Mouse (Mus musculus): Measurements from ENCODE around the gene Frmd4a. TPM values are rescaled to one million over a fixed set of nuclear protein-coding genes. Genes with fewer than 3 reads are reported as not detected.

The Frmd4a gene
- total and polyA plus RNA-seq, 3 experiments = 10.4 to 21.0 (median 20.0) TPM

DNA sequence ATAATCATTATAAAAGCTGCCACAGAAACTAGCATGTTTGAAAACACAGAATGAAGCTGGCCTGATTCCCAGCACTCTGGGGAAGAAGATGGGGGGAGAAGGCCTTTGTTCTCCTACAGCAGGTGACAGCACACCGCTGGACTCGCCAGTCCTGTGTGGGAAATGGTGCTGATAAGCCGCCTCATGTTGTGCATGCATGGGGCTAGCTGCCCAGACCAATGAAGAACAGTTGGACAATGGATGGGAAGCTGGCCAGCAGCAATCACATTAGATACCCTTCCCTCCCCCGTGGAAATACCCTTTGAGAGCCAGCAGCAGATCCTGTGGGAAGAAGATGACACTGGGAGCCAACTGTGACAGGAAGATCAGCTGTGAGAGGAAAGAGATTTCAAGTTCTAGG is 210.0 kb downstream of the Frmd4a start:
- peaks cover 8% of the 10 kb centered on the region for H3K4me1 ChIP-seq (ENCODE audit: control insufficient read depth, insufficient read depth, low read length)
- H3K27ac ChIP-seq = no peak overlapping the region
- TF ChIP-seq CTCF (IDR thresholded peaks at IDR 0.05) (no peak), POLR2A (IDR thresholded peaks at IDR 0.05; ENCODE audit: insufficient read depth, low read depth, low read length) (no peak), EP300 (IDR thresholded peaks at IDR 0.05; ENCODE audit: insufficient read depth, low read depth, low read length) (no peak)
- no peak overlapping the region for H3K9ac ChIP-seq (ENCODE audit: low read depth, low read length)
- no peak overlapping the region for H3K4me3 ChIP-seq
- peak; percentile 40 to 59 for DNase-seq
- H3K27me3 ChIP-seq (ENCODE audit: control insufficient read depth, insufficient read depth, low read length) = no peaks in the 10 kb centered on the region
- no peaks in the 10 kb centered on the region for H3K79me2 ChIP-seq (replicated peaks; ENCODE audit: control insufficient read depth, insufficient read depth, low read length)
- intact Hi-C loops (cut with DNase I) = loop anchor here (10.0 kb wide), 2 partner anchors 377 to 427 kb away; partner anchors contain the start of gene Prpf18
- WGBS = 4% methylated on average over 4 of the region's 4 CpGs
- H3K36me3 ChIP-seq (ENCODE audit: control insufficient read depth, insufficient read depth, low read length) = peaks cover 3% of the 10 kb centered on the region; the same call in 1 of the 2 replicates

DNA sequence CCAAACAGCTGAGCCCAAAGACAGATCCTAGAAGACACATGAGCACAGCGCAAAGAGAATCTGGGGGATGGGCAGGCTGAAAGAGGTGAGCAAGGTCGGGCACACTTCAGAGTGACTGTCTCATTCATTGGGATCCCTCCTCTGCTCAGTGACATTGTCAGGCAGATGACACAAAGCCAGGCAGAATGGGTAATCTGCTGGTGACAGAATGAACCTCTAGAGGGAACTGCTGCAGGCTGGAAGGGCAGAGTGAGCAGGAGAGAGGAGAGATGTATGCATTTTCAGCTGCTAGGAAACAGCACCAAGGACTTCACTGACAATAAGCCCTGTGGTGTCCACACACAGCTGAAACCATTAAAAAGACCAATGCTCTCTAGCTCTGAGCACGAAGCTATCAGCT is 211.0 kb downstream of the Frmd4a start:
- H3K79me2 ChIP-seq (replicated peaks; ENCODE audit: control insufficient read depth, insufficient read depth, low read length) = no peaks in the 10 kb centered on the region
- no peak overlapping the region for H3K9ac ChIP-seq (ENCODE audit: low read depth, low read length)
- DNase-seq = peak in 1 of 2 experiments; percentile 3
- no peaks in the 10 kb centered on the region for H3K27me3 ChIP-seq (ENCODE audit: control insufficient read depth, insufficient read depth, low read length)
- no peak overlapping the region for H3K27ac ChIP-seq
- H3K4me1 ChIP-seq (ENCODE audit: control insufficient read depth, insufficient read depth, low read length) = peaks cover 12% of the 10 kb centered on the region
- intact Hi-C loops (cut with DNase I) = loop anchor here (10.0 kb wide), 2 partner anchors 376 to 426 kb away; partner anchors contain the start of gene Prpf18
- 48% methylated on average over 3 of the region's 3 CpGs for WGBS
- TF ChIP-seq POLR2A (IDR thresholded peaks at IDR 0.05; ENCODE audit: insufficient read depth, low read depth, low read length) = no peak
- TF ChIP-seq EP300 (IDR thresholded peaks at IDR 0.05; ENCODE audit: insufficient read depth, low read depth, low read length) = no peak
- peak; percentile 42 for TF ChIP-seq CTCF (IDR thresholded peaks at IDR 0.05)
- peaks cover 3% of the 10 kb centered on the region; the same call in 1 of the 2 replicates for H3K36me3 ChIP-seq (ENCODE audit: control insufficient read depth, insufficient read depth, low read length)
- no peak overlapping the region for H3K4me3 ChIP-seq

DNA sequence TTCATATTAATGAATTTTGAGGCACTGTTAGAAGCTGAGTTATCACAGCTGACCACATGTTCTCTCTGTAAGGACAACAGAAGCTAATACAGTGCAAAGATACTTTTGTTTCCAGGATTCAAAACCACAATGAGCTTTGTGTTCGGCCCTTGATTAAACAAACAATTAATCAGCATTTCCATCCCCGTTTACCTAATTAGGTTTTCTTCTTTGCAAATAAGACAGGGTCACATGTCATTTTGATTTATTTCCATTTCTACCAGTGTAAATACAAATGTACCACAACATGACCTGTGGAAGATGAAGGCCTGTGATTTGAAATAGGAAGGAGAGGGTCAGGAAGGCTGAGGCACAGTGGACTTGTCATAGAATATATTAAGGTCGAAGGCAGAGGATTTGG is 214.8 kb downstream of the Frmd4a start:
- Histone ChIP-seq H3K9ac (ENCODE audit: low read depth, low read length) (no peak overlapping the region), H3K4me3 (no peak overlapping the region), H3K36me3 (ENCODE audit: control insufficient read depth, insufficient read depth, low read length) (no peaks in the 10 kb centered on the region), H3K4me1 (ENCODE audit: control insufficient read depth, insufficient read depth, low read length) (peaks cover 8% of the 10 kb centered on the region), H3K79me2 (replicated peaks; ENCODE audit: control insufficient read depth, insufficient read depth, low read length) (no peaks in the 10 kb centered on the region), H3K27me3 (ENCODE audit: control insufficient read depth, insufficient read depth, low read length) (no peaks in the 10 kb centered on the region), H3K27ac (no peak overlapping the region)
- no peak for DNase-seq
- intact Hi-C loops (cut with DNase I) = no loop called here
- WGBS = 58% methylated on average over 3 of the region's 3 CpGs
- no peak for TF ChIP-seq EP300 (IDR thresholded peaks at IDR 0.05; ENCODE audit: insufficient read depth, low read depth, low read length)
- TF ChIP-seq POLR2A (IDR thresholded peaks at IDR 0.05; ENCODE audit: insufficient read depth, low read depth, low read length) = no peak
- TF ChIP-seq CTCF (IDR thresholded peaks at IDR 0.05) = no peak

DNA sequence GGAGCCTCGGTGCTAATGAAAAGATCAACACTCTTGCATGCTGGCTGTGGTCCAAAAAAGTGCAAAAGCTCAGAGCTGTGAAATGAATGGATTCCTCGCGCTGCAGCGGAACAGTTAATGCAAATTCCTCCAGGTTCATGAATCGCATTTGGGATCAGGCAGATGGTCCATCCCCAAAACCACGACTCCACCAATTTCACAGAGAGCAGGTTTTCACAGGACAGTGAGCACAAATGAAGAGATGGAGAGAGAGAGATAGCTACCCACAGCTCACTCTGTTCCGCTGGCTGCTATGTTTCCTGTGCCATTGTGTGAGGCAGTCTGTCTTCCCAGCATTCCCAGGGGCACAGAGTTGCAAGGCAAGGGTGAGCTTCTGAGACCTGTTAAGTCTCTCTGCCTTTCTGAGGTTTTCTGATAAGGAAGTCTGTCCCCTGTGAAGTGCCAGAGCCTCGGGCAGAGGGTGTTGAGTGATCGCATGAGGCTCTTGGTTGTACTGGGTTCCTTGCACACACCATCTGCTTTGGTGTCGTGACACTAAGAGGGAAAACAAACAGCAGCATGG is 215.3 kb downstream of the Frmd4a start:
- TF ChIP-seq EP300 (IDR thresholded peaks at IDR 0.05; ENCODE audit: insufficient read depth, low read depth, low read length) (no peak), POLR2A (IDR thresholded peaks at IDR 0.05; ENCODE audit: insufficient read depth, low read depth, low read length) (no peak), CTCF (IDR thresholded peaks at IDR 0.05) (no peak)
- no peak for DNase-seq
- H3K27ac ChIP-seq = no peak overlapping the region
- H3K27me3 ChIP-seq (ENCODE audit: control insufficient read depth, insufficient read depth, low read length) = no peaks in the 10 kb centered on the region
- no peaks in the 10 kb centered on the region for H3K79me2 ChIP-seq (replicated peaks; ENCODE audit: control insufficient read depth, insufficient read depth, low read length)
- H3K4me3 ChIP-seq = no peak overlapping the region
- WGBS = 30% methylated on average over 10 of the region's 10 CpGs
- intact Hi-C loops (cut with DNase I) = no loop called here
- no peak overlapping the region for H3K9ac ChIP-seq (ENCODE audit: low read depth, low read length)
- H3K4me1 ChIP-seq (ENCODE audit: control insufficient read depth, insufficient read depth, low read length) = peaks cover 6% of the 10 kb centered on the region
- H3K36me3 ChIP-seq (ENCODE audit: control insufficient read depth, insufficient read depth, low read length) = no peaks in the 10 kb centered on the region

DNA sequence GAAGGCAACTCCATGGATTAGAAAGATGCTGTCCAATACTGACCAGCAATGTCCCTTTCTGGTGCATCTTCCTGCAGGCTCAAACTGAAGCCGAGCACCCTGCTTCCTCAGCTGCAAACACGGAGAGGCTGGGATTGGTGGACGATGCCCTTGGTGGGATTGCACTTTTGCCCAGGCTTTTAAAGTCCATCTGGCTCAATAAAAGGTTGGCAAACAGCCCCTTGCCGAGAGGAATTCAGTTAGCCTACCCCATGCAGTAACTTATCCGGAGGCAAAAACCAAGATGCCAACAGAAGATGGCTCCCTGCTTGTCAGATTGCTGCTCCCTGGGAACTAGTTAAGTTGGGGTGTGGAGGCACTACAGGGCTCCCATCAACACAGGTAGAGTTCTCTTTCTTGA is 220.2 kb downstream of the Frmd4a start:
- no peak overlapping the region for H3K9ac ChIP-seq (ENCODE audit: low read depth, low read length)
- H3K27me3 ChIP-seq (ENCODE audit: control insufficient read depth, insufficient read depth, low read length) = no peaks in the 10 kb centered on the region
- peaks cover 4% of the 10 kb centered on the region for H3K4me1 ChIP-seq (ENCODE audit: control insufficient read depth, insufficient read depth, low read length)
- H3K36me3 ChIP-seq (ENCODE audit: control insufficient read depth, insufficient read depth, low read length) = no peaks in the 10 kb centered on the region
- H3K4me3 ChIP-seq = no peak overlapping the region
- no peak overlapping the region for H3K27ac ChIP-seq
- TF ChIP-seq POLR2A (IDR thresholded peaks at IDR 0.05; ENCODE audit: insufficient read depth, low read depth, low read length) (no peak), EP300 (IDR thresholded peaks at IDR 0.05; ENCODE audit: insufficient read depth, low read depth, low read length) (no peak), CTCF (IDR thresholded peaks at IDR 0.05) (no peak)
- WGBS = 87% methylated on average over 5 of the region's 5 CpGs
- intact Hi-C loops (cut with DNase I) = no loop called here
- no peak for DNase-seq
- H3K79me2 ChIP-seq (replicated peaks; ENCODE audit: control insufficient read depth, insufficient read depth, low read length) = no peaks in the 10 kb centered on the region

DNA sequence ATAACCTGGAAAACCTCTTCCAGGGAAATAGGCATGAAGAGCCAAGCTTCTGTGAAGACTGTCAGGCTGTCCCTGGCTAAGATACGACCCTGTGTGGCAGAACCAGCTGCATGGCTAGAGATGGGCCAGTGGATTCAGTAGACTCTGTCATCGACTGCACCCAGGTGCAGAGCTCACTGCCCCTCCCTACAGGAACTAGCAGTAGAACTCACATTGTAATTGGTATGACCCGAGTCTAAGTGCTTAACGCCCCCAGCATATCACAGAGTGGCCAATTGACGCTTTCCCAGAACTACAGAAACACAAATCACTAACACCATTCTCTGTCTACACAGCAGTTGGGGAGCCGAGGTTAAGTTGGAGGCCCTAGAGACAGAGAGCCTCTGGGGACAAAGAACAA is 232.2 kb downstream of the Frmd4a start:
- Histone ChIP-seq H3K79me2 (replicated peaks; ENCODE audit: control insufficient read depth, insufficient read depth, low read length) (no peaks in the 10 kb centered on the region), H3K36me3 (ENCODE audit: control insufficient read depth, insufficient read depth, low read length) (peaks cover 4% of the 10 kb centered on the region), H3K4me3 (no peak overlapping the region), H3K4me1 (ENCODE audit: control insufficient read depth, insufficient read depth, low read length) (peaks cover 7% of the 10 kb centered on the region), H3K27ac (no peak overlapping the region), H3K27me3 (ENCODE audit: control insufficient read depth, insufficient read depth, low read length) (no peaks in the 10 kb centered on the region), H3K9ac (ENCODE audit: low read depth, low read length) (no peak overlapping the region)
- intact Hi-C loops (cut with DNase I) = loop anchor here (5.0 kb wide), 1 partner anchor 62 kb away; no protein-coding TSS in a partner anchor
- TF ChIP-seq EP300 (IDR thresholded peaks at IDR 0.05; ENCODE audit: insufficient read depth, low read depth, low read length) (no peak), POLR2A (IDR thresholded peaks at IDR 0.05; ENCODE audit: insufficient read depth, low read depth, low read length) (no peak), CTCF (IDR thresholded peaks at IDR 0.05) (no peak)
- WGBS = 50% methylated on average over 6 of the region's 6 CpGs
- DNase-seq = no peak
